Mouse (Mus musculus) kidney, postnatal 0 days (tissue): Measurements from ENCODE around the gene Ift57. TPM values are rescaled to one million over a fixed set of nuclear protein-coding genes. Genes with fewer than 3 reads are reported as not detected.

Experiments used
- ATAC-seq: fragments of 200-750 bp; cut with Nextera tagmentation; replicated peaks from 2 replicates; pipeline ENCODE4 v1.8.0; 2017; ENCODE audit warnings: low read depth, moderate number of reproducible peaks, moderate TSS enrichment, moderate library complexity; ENCODE audit not compliant: low FRiP score
- DNase-seq: peaks from one replicate; pipeline ENCODE4 v3.0.0-alpha.2; 2016; ENCODE audit warnings: low spot score
- H3K27ac ChIP-seq: fragments of 300-500 bp; sonication (generic); 2 replicates; pipeline ENCODE4 v1.5.1; 2014; ENCODE audit warnings: mild to moderate bottlenecking
- H3K27me3 ChIP-seq: fragments of 300-500 bp; sonication (generic); 2 replicates; pipeline ENCODE4 v1.6.1; 2014; ENCODE audit warnings: low read length, mixed read lengths; ENCODE audit not compliant: insufficient read depth
- H3K36me3 ChIP-seq: fragments of 300-500 bp; sonication (generic); 2 replicates; pipeline ENCODE4 v1.6.1; 2014; ENCODE audit warnings: low read length, mixed read lengths; ENCODE audit not compliant: insufficient read depth
- H3K4me1 ChIP-seq: fragments of 300-500 bp; sonication (generic); replicated peaks from 2 replicates; pipeline ENCODE4 v1.6.1; 2014; ENCODE audit warnings: antibody characterized with exemption, low read length, mixed read lengths; ENCODE audit not compliant: insufficient read depth
- H3K4me2 ChIP-seq: fragments of 300-500 bp; sonication (generic); 2 replicates; pipeline ENCODE4 v1.6.1; 2014; ENCODE audit warnings: mild to moderate bottlenecking, low read length, moderate library complexity, mixed read lengths
- H3K4me3 ChIP-seq: fragments of 300-500 bp; sonication (generic); replicated peaks from 2 replicates; pipeline ENCODE4 v1.5.1; 2014; ENCODE audit warnings: low read depth, low read length
- H3K9ac ChIP-seq: fragments of 300-500 bp; sonication (generic); 2 replicates; pipeline ENCODE4 v1.6.1; 2014; ENCODE audit warnings: low read depth, low read length
- H3K9me3 ChIP-seq: fragments of 300-500 bp; sonication (generic); replicated peaks from 2 replicates; pipeline ENCODE4 v1.6.1; 2016; ENCODE audit warnings: low read length, inconsistent platforms, mixed read lengths
- CTCF ChIP-seq: IDR thresholded peaks from 2 replicates; pipeline ENCODE4 v1.5.1; 2016; ENCODE audit warnings: antibody characterized with exemption, low read depth, mild to moderate bottlenecking, moderate library complexity
- WGBS: fragments of 180-500 bp; shearing (Covaris S2); extraction: QIAGEN DNeasy Blood & Tissue Kit; methylation state at CpG from one replicate; pipeline ENCODE4 v1.1.7; 2014; 5-methylcytosine and 5-hydroxymethylcytosine counted together
- polyA plus RNA-seq: library from polyadenylated mRNA; unstranded; fragments of >200 nt; fragmentation: Nextera tagmentation; extraction: Ambion mirVana; gene quantifications from 2 replicates; pipeline ENCODE4 v1.2.1, GENCODE M21; 2015

The Ift57 gene
- polyA plus RNA-seq, 1 experiment from 2014 or later: 41.4 TPM

- WGBS: 91% methylated on average over 7 of the region's 7 CpGs
- Histone ChIP-seq H3K36me3 (no peaks in the 10 kb centered on the region), H3K9ac (no peak overlapping the region), H3K4me3 (no peak overlapping the region), H3K27ac (no peak overlapping the region), H3K4me2 (no peak overlapping the region), H3K4me1 (no peaks in the 10 kb centered on the region), H3K9me3 (no peaks in the 10 kb centered on the region), H3K27me3 (no peaks in the 10 kb centered on the region)
- ATAC-seq (no peak), DNase-seq (no peak)
- no peak for TF ChIP-seq CTCF
These were observed 34.4 kb upstream of the Ift57 start for GRCm38 (mm10) chr16:49664677-49665076.

- TF ChIP-seq CTCF: no peak
- ATAC-seq: no peak
These were observed 19.4 kb upstream of the Ift57 start for GRCm38 (mm10) chr16:49679666-49680065.

GRCm38 (mm10) chr16:49684961-49685360, 14.1 kb upstream of the Ift57 start:
- no peak for DNase-seq
- Histone ChIP-seq H3K4me2 (no peak overlapping the region), H3K36me3 (no peaks in the 10 kb centered on the region), H3K9me3 (no peaks in the 10 kb centered on the region), H3K4me3 (no peak overlapping the region), H3K27me3 (no peaks in the 10 kb centered on the region), H3K9ac (no peak overlapping the region), H3K4me1 (no peaks in the 10 kb centered on the region), H3K27ac (no peak overlapping the region)
- no peak for TF ChIP-seq CTCF
- no peak for ATAC-seq
- 83% methylated on average over 4 of the region's 4 CpGs for WGBS

More at GRCm38 (mm10) chr16:49679666-49680065, 19.4 kb upstream of the Ift57 start:
- Histone ChIP-seq H3K4me2 (no peak overlapping the region), H3K36me3 (no peaks in the 10 kb centered on the region), H3K9me3 (no peaks in the 10 kb centered on the region), H3K9ac (no peak overlapping the region), H3K27me3 (no peaks in the 10 kb centered on the region), H3K27ac (no peak overlapping the region), H3K4me3 (no peak overlapping the region), H3K4me1 (no peaks in the 10 kb centered on the region)
- no peak for DNase-seq
- 85% methylated on average over 6 of the region's 6 CpGs for WGBS

GRCm38 (mm10) chr16:49699821-49700220, 788 bp downstream of the Ift57 start:
- no peak for TF ChIP-seq CTCF
- ATAC-seq (no peak), DNase-seq (no peak)
- peak overlapping the region; percentile 67; the same call in 1 of the 2 replicates for H3K9ac ChIP-seq
- H3K4me2 ChIP-seq: peak overlapping the region; percentile 94
- H3K4me3 ChIP-seq: peak overlapping the region; percentile 80
- no peaks in the 10 kb centered on the region for H3K27me3 ChIP-seq
- no peaks in the 10 kb centered on the region for H3K4me1 ChIP-seq
- WGBS: 32% methylated on average over 5 of the region's 5 CpGs
- no peaks in the 10 kb centered on the region for H3K36me3 ChIP-seq
- no peaks in the 10 kb centered on the region for H3K9me3 ChIP-seq
- H3K27ac ChIP-seq: no peak overlapping the region

- H3K36me3 ChIP-seq: 0 out of 2 replicates have a peak, but pooled peaks cover 3% of the 10 kb centered on the region
- H3K4me1 ChIP-seq: no peaks in the 10 kb centered on the region
- no peak overlapping the region for H3K9ac ChIP-seq
- TF ChIP-seq CTCF: no peak
- DNase-seq (no peak), ATAC-seq (no peak)
- WGBS: 72% methylated on average over 1 of the region's 1 CpGs
- no peaks in the 10 kb centered on the region for H3K9me3 ChIP-seq
- no peak overlapping the region for H3K27ac ChIP-seq
- no peak overlapping the region for H3K4me2 ChIP-seq
- H3K27me3 ChIP-seq: no peaks in the 10 kb centered on the region
- H3K4me3 ChIP-seq: no peak overlapping the region
These were observed 9.0 kb downstream of the Ift57 start for GRCm38 (mm10) chr16:49708074-49708473.

GRCm38 (mm10) chr16:49710188-49710587, 11.2 kb downstream of the Ift57 start:
- no peak for TF ChIP-seq CTCF
- no peak overlapping the region for H3K4me2 ChIP-seq
- H3K27me3 ChIP-seq: no peaks in the 10 kb centered on the region
- H3K4me3 ChIP-seq: no peak overlapping the region
- H3K27ac ChIP-seq: no peak overlapping the region
- no peaks in the 10 kb centered on the region for H3K9me3 ChIP-seq
- WGBS: 80% methylated on average over 3 of the region's 3 CpGs
- ATAC-seq: no peak; the same call in 1 of the 2 replicates
- 0 out of 2 replicates have a peak, but pooled peaks cover 3% of the 10 kb centered on the region for H3K36me3 ChIP-seq
- no peaks in the 10 kb centered on the region for H3K4me1 ChIP-seq
- DNase-seq: no peak
- H3K9ac ChIP-seq: no peak overlapping the region

GRCm38 (mm10) chr16:49713302-49713701, 14.3 kb downstream of the Ift57 start:
- Histone ChIP-seq H3K4me3 (no peak overlapping the region), H3K9me3 (no peaks in the 10 kb centered on the region), H3K36me3 (0 out of 2 replicates have a peak, but pooled peaks cover 3% of the 10 kb centered on the region), H3K4me2 (no peak overlapping the region), H3K4me1 (no peaks in the 10 kb centered on the region), H3K27ac (no peak overlapping the region), H3K9ac (no peak overlapping the region), H3K27me3 (no peaks in the 10 kb centered on the region)
- 81% methylated on average over 3 of the region's 3 CpGs for WGBS
- ATAC-seq (no peak), DNase-seq (no peak)
- no peak for TF ChIP-seq CTCF
